Mouse (Mus musculus) adrenal gland, adult 18-20 months (tissue): ENCODE data around the gene Rundc3b. TPM values are rescaled to one million over a fixed set of nuclear protein-coding genes. Genes with fewer than 3 reads are reported as not detected.

Experiments
- DNase-seq, 2 experiments: peaks; one replicate each; pipeline ENCODE4 v3.0.0; 2021 to 2022; ENCODE audit warnings: low spot score in 2 of 2
- total RNA-seq, 2 experiments: library from RNA; stranded (reverse); gene quantifications; 1 replicate in 1 of 2; 2 replicates in 1 of 2; pipeline ENCODE4 v1.2.3; 2021

The Rundc3b gene
- total RNA-seq, 2 experiments from 2014 or later = 3.7 to 4.1 TPM

GRCm38 (mm10) chr5:8489471-8490110 is 133.2 kb downstream of the Rundc3b start:
- DNase-seq = no peak

GRCm38 (mm10) chr5:8488701-8489297 is 134.0 kb downstream of the Rundc3b start:
- no peak for DNase-seq

- DNase-seq = no peak
These were observed 134.6 kb downstream of the Rundc3b start for GRCm38 (mm10) chr5:8487989-8488700.

- no peak for DNase-seq
These were observed 166.2 kb downstream of the Rundc3b start for GRCm38 (mm10) chr5:8456561-8456960.

- DNase-seq = no peak
These were observed 167.2 kb downstream of the Rundc3b start for GRCm38 (mm10) chr5:8455565-8455964.

Other genes with a start within 250 kb of the Rundc3b start
- gene Dbf4, start 200.2 kb downstream of the Rundc3b start, total RNA-seq = 1 to 10 TPM; 5.5 to 6.7 TPM
- 10 to 100 TPM in 1 of 2 experiments, 1 to 10 TPM in 1; 8.7 to 10.8 TPM for gene Slc25a40, start 200.1 kb downstream of the Rundc3b start, total RNA-seq
- gene Abcb1a, start 37.1 kb upstream of the Rundc3b start, total RNA-seq = 10 to 100 TPM; 35.8 to 41.2 TPM
- gene Abcb1b, start 175.2 kb upstream of the Rundc3b start, total RNA-seq = 1,000 to 10,000 TPM; 1,162 to 1,188 TPM